Mouse (Mus musculus) ES-E14 (cell line): ENCODE measurements around the gene Il1a. TPM values are rescaled to one million over a fixed set of nuclear protein-coding genes. Genes with fewer than 3 reads are reported as not detected.

Experiments
- DNase-seq: peaks from one replicate; pipeline ENCODE4 v3.0.0-alpha.2; 2013; ENCODE audit warnings: low read depth, low spot score
- H3K27ac ChIP-seq: 2 replicates; pipeline ENCODE4 v1.5.1; 2012; ENCODE audit warnings: low read depth, mild to moderate bottlenecking, low read length, moderate library complexity, mixed read lengths; ENCODE audit not compliant: poor library complexity, insufficient read depth, severe bottlenecking
- H3K36me3 ChIP-seq: 2 replicates; pipeline ENCODE4 v1.6.1; 2012; ENCODE audit warnings: mild to moderate bottlenecking, low read length, moderate library complexity, mixed read lengths; ENCODE audit not compliant: control insufficient read depth, poor library complexity, insufficient read depth, severe bottlenecking
- H3K4me1 ChIP-seq, 2 experiments: fragments of 150-350 bp in 1 of 2; sonication (generic) in 1 of 2; 2 replicates each; pipeline ENCODE4 v1.6.1; 2012; ENCODE audit warnings: low read length in 2 of 2, mild to moderate bottlenecking in 1 of 2, mixed read lengths in 1 of 2; ENCODE audit not compliant: control insufficient read depth in 2 of 2, insufficient read depth in 2 of 2, poor library complexity in 1 of 2
- H3K4me3 ChIP-seq, 2 experiments: fragments of 150-350 bp in 1 of 2; sonication (generic) in 1 of 2; 2 replicates each; pipeline ENCODE4 v1.5.1; 2012; ENCODE audit warnings: low read length in 2 of 2, low read depth in 1 of 2, mild to moderate bottlenecking in 1 of 2, mixed read lengths in 1 of 2; ENCODE audit not compliant: insufficient read depth in 1 of 2, poor library complexity in 1 of 2, severe bottlenecking in 1 of 2
- H3K9ac ChIP-seq: 2 replicates; pipeline ENCODE4 v1.6.1; 2012; ENCODE audit warnings: low read depth, mild to moderate bottlenecking, low read length, mixed read lengths; ENCODE audit not compliant: poor library complexity, insufficient read depth, severe bottlenecking
- H3K9me3 ChIP-seq: fragments of 150-350 bp; sonication (generic); 2 replicates; pipeline ENCODE4 v1.6.1; 2012; ENCODE audit warnings: low read depth, mild to moderate bottlenecking, low read length; ENCODE audit not compliant: control insufficient read depth, insufficient read depth
- CHD2 ChIP-seq: IDR thresholded peaks from 2 replicates; pipeline ENCODE4 v1.6.1; 2014; ENCODE audit warnings: mild to moderate bottlenecking, low read depth, low read length, inconsistent platforms
- HCFC1 ChIP-seq: IDR thresholded peaks from 2 replicates; pipeline ENCODE4 v1.6.1; 2012; ENCODE audit warnings: low read length, inconsistent platforms, borderline replicate concordance; ENCODE audit not compliant: insufficient read depth
- MAFK ChIP-seq: IDR thresholded peaks from 2 replicates; pipeline ENCODE4 v1.6.1; 2014; ENCODE audit warnings: mild to moderate bottlenecking, low read depth, low read length, inconsistent platforms; ENCODE audit not compliant: insufficient read depth
- ZC3H11A ChIP-seq: IDR thresholded peaks from 2 replicates; pipeline ENCODE4 v1.6.1; 2012; ENCODE audit warnings: low read depth, mild to moderate bottlenecking, inconsistent platforms, low read length, borderline replicate concordance
- ZNF384 ChIP-seq: IDR thresholded peaks from 2 replicates; pipeline ENCODE4 v1.6.1; 2012; ENCODE audit warnings: low read depth, low read length, inconsistent platforms
- in situ Hi-C, 2 experiments: fragments of 600-800 bp; cut with MboI; formaldehyde crosslinking; loops; one replicate each; pipeline ENCODE4 v1.15.1; 2025; ENCODE audit warnings: low sequenced_read_pairs in 2 of 2, inconsistent platforms in 1 of 2; ENCODE audit not compliant: unreplicated experiment in 2 of 2
- total RNA-seq: library from RNA; depleted of rRNA; stranded (reverse); fragments of 300-350 nt; gene quantifications from 2 replicates; pipeline ENCODE4 v1.2.3, GENCODE M21; 2012

Gene Il1a
- total RNA-seq, 1 experiment = not detected

GRCm38 (mm10) chr2:129328238-129328637 is 18.5 kb upstream of the Il1a start:
- Histone ChIP-seq H3K9ac (no peak overlapping the region), H3K4me3 (no peak overlapping the region), H3K9me3 (no peaks in the 10 kb centered on the region), H3K36me3 (no peaks in the 10 kb centered on the region), H3K27ac (no peak overlapping the region), H3K4me1 (no peaks in the 10 kb centered on the region)
- no peak for DNase-seq
- in situ Hi-C loops = no loop called here
- TF ChIP-seq MAFK (no peak), ZNF384 (no peak), HCFC1 (no peak)

DNA sequence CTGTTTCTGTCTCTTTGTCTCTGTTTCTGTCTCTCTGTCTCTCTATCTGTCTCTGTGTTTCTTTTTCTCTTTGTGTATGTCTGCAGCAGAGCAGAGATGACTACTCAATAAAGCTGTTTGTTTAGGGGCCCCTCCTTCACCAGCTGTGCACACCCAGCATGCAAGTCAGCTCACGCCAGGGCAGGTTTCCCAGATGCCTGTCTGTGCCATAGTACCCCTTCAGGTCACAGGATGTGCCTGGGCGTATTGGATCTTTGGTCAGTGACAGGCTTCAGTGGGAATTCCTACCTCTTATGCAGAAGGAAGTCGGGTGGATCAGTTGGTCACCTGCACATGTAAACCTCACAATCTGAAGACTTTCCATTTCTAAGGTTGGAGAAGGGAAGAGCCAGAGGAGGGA is 14.4 kb upstream of the Il1a start:
- Histone ChIP-seq H3K9ac (no peak overlapping the region), H3K27ac (no peak overlapping the region), H3K36me3 (no peaks in the 10 kb centered on the region), H3K4me1 (no peaks in the 10 kb centered on the region), H3K9me3 (no peaks in the 10 kb centered on the region), H3K4me3 (no peak overlapping the region)
- no peak for DNase-seq
- in situ Hi-C loops = no loop called here
- no peak for TF ChIP-seq ZNF384
- no peak for TF ChIP-seq HCFC1
- TF ChIP-seq ZC3H11A = no peak
- no peak for TF ChIP-seq MAFK
- TF ChIP-seq CHD2 = no peak

- in situ Hi-C loops = no loop called here
- TF ChIP-seq HCFC1 = no peak
- no peak for TF ChIP-seq CHD2
- TF ChIP-seq MAFK = no peak
- no peak for TF ChIP-seq ZC3H11A
- no peak for TF ChIP-seq ZNF384
- no peak overlapping the region for H3K4me3 ChIP-seq
- no peak overlapping the region for H3K9ac ChIP-seq
- DNase-seq = no peak
- 0 out of 4 replicates have a peak, but pooled peaks cover 0 to 2% of the 10 kb centered on the region in 2 experiments for H3K4me1 ChIP-seq
- H3K27ac ChIP-seq = no peak overlapping the region
- no peaks in the 10 kb centered on the region for H3K9me3 ChIP-seq
- H3K36me3 ChIP-seq = no peaks in the 10 kb centered on the region
Measured at GRCm38 (mm10) chr2:129322117-129322635, 12.4 kb upstream of the Il1a start.

GRCm38 (mm10) chr2:129320033-129320605 is 10.3 kb upstream of the Il1a start:
- H3K9ac ChIP-seq = no peak overlapping the region
- no peak for TF ChIP-seq ZC3H11A
- no peak for DNase-seq
- no peaks in the 10 kb centered on the region for H3K36me3 ChIP-seq
- H3K27ac ChIP-seq = no peak overlapping the region
- 0 out of 4 replicates have a peak, but pooled peaks cover 0 to 2% of the 10 kb centered on the region in 2 experiments for H3K4me1 ChIP-seq
- in situ Hi-C loops = no loop called here
- H3K4me3 ChIP-seq = no peak overlapping the region
- H3K9me3 ChIP-seq = no peaks in the 10 kb centered on the region

DNA sequence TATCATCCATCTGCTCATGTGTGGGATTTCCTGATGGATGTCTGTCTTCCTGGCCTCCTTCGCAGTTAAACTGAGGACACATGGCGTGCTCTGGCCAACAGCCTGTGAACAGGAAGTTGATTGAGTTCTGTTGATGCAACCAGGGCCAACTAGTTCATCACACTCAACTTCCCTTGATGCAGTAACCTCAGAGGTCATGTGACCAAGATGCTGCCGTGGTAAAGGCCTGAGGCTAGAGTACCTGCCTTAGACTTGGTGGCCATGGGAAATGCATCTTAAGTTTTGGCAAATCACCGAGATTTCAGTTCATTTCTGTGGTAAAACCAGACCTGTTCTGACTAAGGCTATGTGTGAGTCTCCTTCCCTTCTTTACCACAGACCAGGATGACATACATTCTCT is 6.1 kb upstream of the Il1a start:
- in situ Hi-C loops = no loop called here
- Histone ChIP-seq H3K4me3 (no peak overlapping the region), H3K4me1 (0 out of 4 replicates have a peak, but pooled peaks cover 0 to 2% of the 10 kb centered on the region in 2 experiments), H3K36me3 (no peaks in the 10 kb centered on the region), H3K9me3 (no peaks in the 10 kb centered on the region), H3K27ac (no peak overlapping the region), H3K9ac (no peak overlapping the region)
- no peak for TF ChIP-seq ZC3H11A
- no peak for TF ChIP-seq MAFK
- TF ChIP-seq CHD2 = no peak
- no peak for TF ChIP-seq ZNF384
- TF ChIP-seq HCFC1 = no peak
- no peak for DNase-seq
